Mouse (Mus musculus) gonadal fat pad, adult 2 months (tissue): ENCODE results near the gene Plekha7. TPM values are rescaled to one million over a fixed set of nuclear protein-coding genes. Genes with fewer than 3 reads are reported as not detected.
A peak's percentile ranks its signal among the peaks of the same experiment; 100 is the strongest.

Experiments
- DNase-seq: peaks from one replicate; pipeline ENCODE4 v3.0.0-alpha.2; 2012; ENCODE audit warnings: low read depth
- polyA plus RNA-seq: library from polyadenylated mRNA; depleted of rRNA; stranded (reverse); fragments of >200 nt; gene quantifications from 2 replicates; pipeline ENCODE4 v1.2.3, GENCODE M21; 2012

Gene Plekha7
- polyA plus RNA-seq, 1 experiment: 11.2 TPM

DNA sequence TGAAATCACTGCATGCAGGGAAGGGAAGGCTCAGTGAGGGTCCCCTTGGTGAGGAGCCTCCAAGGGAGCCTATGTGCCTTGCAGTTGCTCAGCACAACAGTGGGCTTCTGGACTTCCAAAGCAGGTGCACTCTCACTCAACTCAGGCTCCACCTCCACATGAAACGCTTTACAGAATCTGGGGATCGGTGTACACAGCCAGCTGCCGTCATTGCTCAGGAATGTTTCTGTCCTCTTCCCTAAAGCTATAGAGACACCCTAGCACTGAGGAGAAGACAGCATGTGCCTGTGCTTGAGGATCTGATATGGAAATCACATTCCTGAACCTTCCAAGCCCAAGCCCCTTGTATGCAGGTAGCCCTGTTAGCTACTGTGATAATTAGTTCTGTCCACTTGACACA lies 120.7 kb downstream of the Plekha7 start:
- no peak for DNase-seq

DNA sequence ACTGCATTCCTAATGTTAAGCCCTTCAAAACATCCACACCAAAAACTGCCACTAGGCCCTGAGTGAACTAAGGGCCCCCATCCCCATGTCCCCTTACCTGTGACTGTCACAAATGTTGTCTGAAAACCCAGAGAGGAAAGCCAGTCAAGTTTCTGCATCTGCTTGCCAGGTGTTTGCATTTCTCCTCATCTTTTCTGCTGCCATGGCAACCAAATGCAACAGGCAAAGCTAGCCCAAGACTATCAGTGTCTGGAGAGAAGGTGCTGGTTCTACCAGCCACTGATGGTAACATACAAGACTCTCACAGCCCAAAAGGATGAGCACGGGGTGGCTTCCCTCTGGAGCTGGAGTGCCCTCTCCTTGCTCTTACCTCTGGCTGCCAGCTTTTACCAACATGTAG lies 121.3 kb downstream of the Plekha7 start:
- DNase-seq: no peak

DNA sequence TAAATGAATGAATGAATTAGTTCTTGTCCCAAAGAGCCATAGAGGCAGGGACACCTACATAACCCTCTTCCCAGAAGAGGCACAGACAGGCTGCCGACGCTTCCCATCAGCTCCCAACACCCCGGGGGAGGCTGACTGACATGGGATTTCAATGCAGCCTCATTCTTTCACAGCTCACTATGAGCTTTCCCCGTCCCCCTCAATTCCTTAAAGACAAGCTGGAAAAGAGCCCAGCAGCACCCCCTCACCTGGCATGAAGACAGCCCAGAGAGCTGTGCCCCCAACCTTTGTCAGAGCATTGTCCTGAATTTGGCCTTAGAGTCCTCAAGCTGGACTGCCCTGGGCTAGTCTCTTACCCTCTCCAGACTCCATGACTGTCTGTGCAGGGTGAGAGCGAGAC lies 122.0 kb downstream of the Plekha7 start:
- DNase-seq: no peak

DNA sequence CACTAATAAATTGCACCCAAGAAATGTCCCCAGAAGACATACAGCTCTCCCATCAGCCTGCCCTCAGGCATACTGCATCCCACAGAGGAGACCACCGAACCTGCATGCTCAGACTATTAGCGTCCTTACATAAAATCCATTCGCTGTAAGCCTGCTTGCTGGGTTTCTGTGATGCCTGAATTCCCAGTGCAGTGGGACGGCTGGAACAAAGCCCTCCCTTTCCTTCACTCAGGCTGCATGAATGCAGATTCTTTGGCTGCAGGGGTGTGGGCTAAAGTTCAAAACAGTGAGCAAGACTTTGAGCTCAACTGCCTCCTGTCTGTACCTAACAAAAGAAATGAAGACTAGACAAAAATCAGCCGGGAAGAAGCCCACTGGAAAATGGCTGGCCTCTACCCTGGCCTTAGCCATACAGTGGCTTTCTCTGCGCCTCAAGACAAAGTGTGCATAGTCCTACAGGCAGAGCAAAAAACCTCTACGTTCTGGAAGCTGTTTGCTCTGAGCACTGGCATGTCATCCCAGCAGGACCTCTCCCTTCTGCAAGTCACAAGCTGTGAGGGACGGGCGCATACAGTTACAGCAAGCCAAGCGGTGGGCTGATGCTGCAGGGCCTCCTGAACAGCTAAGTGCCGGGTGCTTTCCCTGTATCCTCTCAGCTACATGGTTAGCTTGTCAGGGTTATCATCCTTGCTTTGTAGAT lies 123.7 kb downstream of the Plekha7 start:
- DNase-seq: no peak

DNA sequence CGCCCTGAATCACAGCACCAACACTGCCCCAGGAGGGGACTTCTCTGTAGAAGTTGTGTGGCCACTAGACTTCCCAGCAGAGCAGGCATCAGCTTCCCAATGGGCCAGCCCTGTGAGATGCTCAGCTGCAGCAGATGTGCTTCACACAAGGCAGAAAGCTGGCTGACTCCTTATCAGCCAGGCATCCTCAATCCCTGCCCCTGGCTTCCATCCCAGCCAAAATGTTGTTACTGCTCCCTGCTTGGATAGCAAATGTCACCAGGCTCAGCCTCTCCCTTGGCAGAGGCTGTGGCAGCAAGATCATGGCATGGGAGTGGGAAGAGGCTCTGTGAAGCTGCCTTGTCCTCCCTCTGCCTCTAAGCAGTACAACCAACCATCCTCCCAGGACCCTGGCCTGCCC lies 125.7 kb downstream of the Plekha7 start:
- DNase-seq: no peak

DNA sequence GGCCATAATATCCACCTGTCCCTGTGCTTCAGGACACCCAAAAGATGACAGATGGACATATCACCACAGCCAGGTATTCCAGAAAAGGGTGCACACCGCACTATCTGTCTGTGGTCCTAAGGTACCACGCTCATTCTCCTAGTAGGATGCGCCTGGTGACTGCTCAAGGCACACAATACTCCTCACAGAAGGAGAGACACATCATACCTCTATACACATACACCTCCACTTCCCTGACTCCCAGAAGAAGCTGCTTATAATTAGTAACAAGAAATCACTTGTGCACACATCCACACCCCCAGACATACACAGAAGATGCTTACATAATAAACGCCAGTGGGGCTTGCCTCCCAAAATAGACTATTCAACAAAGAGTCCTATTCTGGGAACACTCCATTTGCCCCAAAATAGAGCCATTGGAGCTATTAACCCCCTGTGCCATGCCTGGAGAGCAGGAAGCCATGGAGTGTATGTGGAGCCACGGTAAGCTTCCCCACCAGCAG lies 126.7 kb downstream of the Plekha7 start:
- DNase-seq: no peak

DNA sequence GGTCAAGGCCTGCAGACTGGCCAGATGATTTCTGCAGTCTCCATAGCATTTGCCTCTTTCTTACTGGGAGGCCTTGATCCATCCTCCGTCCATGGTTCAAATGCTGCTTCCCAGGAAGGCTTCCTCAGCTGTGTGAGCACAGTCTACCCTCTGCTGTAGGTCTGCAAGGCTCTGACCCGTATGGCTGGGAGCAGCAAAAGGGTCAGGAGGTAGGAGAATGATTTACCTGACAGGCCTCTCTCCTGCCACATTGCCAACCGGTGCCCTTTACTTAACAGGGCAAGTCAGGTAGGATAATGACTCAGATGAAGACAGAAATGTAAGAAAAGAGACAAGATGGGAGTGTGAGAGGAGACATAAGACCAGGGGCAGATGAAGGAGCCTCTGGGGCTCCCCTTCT lies 129.3 kb downstream of the Plekha7 start:
- DNase-seq: no peak

DNA sequence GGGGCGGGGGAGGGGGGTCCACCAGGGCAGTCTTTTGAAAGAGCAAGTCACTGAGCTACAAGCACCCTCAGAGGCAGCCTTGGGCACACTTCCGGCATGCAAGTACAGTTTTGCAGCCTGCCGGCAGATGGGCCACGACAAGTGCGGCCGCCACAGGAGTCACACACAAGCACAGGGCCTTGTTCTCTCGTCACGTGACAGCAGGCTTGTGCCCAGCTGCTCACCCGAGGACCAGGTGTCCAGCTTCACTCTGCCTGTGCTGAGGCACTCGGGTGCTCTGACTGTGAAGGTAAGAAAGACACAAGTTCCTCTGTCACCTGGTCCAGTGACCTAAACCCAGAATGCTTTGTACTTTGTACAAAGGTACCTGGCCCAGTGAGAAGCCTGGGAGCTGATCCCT lies 135.4 kb downstream of the Plekha7 start:
- no peak for DNase-seq

DNA sequence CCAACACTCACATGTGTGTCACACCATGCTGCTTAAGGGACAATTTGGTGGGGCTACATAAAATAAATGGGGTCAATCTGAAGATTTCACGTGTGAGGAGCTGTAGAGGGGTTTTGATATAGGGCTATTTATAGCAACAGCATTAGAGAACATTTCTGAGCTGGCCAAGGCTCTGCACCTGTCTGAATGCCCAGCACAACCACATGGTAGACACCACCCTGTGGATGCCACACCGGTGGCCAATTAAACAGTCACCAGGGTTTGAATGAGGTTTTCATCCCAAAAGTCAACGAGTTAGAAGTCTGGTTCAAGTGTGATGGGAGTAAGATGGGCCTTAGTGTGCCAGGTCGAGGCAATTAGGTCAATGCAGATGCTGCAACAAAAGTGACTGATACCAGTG lies 138.8 kb downstream of the Plekha7 start:
- no peak for DNase-seq

DNA sequence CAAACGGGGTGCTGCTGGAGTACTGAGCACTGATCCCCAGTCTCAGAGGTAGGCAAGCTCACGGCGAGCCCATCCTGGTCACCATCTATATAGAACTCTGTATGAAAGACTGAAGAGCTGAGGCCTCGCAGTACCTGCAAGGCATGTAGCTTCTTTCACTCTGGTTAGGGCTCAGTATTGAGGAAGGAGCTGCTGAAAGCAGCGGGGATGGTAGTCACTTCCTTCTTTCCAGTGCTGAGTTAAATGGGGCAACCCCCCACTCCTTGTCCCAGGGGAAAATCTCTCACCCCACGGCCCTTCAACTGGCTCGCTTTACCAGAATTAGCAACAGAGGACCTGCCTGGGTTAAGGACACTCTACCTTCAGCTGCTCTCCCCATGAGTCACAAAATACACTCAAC lies 140.0 kb downstream of the Plekha7 start:
- DNase-seq: no peak

DNA sequence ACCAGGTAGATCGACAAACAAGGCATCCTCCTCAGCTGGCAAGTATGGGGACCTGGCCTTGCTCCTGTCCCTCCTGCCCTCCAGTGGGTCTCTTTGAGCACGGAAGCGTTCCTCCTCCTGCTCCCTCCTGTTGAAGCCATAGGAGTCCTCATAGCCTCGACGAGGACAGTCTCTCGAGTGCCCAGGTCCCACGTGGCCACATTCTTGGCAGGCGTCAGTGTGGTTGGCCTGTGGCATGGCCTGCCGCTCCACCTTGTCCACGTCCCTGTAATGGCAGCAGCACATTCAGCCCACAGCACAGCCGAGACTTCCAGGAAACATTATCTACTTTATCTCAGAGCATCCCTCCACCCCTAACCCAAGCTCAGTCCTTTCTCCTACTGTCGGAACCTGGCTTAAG lies 143.9 kb downstream of the Plekha7 start:
- DNase-seq: no peak

DNA sequence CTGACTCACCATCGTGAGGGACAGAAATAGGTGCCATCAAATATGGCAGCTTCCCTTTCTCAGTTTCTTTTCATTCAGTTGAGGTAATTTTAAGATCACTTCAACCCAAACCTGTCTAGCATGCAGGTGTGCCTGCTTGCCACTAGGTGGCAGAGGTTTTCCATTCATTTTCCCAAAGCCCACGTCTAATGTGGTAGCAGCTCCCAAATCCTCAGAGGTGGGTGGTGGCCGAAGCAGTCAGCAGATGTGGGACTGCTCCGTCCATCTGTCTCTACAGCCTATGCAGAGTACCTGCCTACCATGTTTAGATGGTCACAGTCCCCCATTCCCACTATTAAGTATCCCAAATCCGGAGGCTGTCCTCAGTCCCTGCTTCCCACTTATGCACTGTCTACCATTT lies 146.6 kb downstream of the Plekha7 start:
- DNase-seq: no peak

DNA sequence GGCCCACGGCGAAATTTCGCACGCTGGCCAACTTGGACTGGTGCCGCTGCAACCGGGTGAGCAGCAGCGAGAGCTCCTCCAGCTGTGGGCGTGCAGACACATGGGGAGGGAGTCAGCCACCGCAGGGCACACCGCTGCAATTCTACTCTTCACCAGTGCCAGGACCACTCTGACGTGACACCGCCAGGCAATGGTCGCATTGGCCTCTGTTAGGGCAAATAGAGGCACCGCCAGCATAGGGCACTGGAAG lies 151.4 kb downstream of the Plekha7 start:
- peak; percentile 17 for DNase-seq

DNA sequence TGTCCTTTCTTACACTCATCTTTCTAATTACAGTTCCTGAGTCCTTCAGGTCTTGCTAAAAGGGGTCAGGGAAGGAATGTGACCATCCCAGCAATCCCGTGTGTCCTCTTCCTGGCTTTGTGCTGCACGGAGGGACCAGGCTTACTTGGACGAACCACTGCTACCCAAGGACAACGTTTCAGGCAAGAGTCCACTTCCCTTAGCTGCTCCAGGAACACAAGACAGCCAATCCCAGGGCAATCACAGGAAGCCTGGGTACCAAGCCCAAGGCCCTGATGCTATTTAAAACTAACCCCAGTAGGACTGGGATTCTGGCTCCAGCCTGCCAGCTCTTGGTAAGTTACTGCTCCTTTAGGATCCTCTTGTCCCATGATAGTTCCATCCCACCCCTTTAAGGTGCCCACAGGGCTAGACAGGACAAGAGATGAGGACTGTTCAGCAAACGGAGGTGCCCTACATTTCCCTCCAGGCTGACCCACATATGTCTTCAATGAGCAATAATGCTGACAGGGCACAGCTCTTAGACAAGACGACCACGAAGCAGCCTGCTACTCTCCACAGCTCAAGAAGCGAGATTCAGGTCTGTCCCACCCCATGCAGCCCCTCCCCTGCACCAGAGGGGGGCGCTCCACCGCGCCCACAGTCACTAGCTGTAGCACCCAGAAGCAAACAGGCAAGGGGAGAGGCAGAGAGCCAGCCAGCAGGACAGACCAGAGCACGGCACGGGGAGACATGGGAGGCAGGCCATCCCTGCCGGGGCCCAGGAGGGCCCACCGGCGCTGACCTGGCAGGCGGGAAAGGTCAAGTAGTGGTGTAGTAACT lies 151.9 kb downstream of the Plekha7 start:
- no peak for DNase-seq

DNA sequence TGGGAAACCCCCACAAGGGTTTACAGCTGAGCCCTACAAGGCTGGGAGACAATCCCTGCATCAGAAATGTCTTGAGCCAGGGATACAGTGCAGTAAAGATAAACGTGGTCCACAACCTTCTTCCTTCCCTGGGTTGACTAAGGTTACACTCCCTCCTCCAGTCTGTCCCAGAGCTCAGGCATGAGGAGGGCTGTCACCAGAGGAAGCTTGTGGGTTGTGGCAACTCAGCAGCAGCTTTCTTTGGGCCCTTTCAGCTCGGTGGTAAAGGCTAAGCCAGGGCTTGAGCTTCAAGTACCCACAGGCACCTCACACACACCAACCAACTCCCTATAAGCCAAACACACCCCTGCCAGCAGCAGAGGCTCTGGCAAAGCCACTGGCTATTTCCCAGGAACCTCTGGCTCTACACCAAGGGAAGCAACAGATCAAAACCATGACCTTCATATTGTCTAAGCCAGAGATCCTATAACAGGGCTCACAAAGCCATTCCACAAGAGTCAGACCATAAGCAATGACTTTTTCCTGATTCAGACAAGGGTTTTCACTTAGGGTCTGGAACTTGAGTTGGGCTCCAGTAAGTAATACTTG lies 154.3 kb downstream of the Plekha7 start:
- DNase-seq: no peak

DNA sequence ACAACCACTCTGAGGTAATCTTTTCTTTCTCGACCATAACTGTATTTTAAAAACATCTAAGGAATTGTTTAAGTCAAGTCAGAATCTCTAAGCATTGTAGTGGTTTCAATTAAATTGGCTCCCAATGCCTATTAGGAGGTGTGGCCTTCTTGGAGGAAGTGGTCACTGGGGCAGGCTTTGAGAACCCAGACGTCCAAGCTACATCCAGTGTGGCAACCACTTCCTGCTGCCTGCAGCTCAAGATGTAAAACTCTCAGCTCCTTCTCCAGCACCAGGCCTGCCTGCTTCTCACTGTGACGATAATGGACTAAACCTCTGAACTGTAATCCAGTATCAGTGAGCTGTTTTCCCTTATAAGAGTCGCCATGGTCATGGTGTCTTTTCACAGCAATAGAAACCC lies 158.6 kb downstream of the Plekha7 start:
- DNase-seq: no peak

DNA sequence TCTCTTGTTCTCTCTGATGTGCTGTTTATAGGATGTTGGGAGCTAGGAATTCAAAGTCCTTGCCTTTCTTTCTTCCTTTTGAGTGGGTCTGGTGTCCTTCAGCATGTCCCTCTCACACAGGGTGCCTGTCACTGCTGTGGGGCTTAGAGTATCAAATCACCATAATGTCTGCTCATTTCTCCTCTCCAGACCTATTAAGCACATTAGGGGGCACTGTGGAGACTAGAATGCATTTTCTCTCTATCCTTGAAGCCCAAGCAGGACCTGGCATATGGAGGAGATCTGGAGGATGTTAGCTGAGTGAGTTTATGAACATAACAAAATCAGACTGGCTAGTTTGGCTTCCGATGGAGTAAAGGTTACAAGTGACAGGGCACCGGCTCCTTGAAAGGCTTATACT lies 161.1 kb downstream of the Plekha7 start:
- DNase-seq: no peak

DNA sequence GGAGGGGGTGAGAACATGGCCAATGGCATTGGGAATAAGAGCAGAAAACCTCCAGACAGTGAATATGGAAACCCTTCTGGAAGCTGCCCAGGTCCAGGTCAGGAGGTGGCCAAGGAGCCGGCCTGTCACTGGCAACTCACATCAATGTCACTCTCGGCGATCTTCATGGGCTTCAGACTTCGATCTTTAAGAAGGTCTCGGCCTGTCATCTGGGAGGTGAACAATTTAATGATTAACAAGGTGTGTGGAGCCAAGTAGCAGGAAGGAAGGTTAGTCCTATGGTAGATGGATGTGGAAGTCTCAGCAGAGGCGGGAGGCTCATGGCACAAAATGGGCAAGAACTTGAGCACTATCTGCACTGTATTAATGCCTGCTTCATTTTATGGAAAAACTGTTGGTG lies 163.1 kb downstream of the Plekha7 start:
- no peak for DNase-seq

DNA sequence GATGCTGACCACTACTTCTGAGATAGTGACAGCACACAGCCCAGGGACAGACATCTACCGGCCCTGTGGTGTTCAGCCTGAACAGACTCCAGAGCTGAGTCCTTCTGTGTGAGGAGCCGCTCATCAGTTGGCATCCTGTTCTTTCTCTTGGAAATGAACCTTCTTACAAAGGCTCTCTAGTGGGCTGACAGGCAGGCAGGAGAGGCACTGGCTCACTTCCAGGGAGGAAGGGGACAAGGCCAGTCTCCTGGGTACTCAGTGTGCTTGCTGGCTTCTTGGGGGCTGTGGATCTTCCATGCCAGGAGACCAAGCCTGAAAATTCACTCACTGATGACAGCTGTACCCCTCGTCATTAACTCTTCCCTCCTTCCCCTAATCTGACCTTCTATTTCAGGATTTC lies 170.5 kb downstream of the Plekha7 start:
- DNase-seq: no peak

DNA sequence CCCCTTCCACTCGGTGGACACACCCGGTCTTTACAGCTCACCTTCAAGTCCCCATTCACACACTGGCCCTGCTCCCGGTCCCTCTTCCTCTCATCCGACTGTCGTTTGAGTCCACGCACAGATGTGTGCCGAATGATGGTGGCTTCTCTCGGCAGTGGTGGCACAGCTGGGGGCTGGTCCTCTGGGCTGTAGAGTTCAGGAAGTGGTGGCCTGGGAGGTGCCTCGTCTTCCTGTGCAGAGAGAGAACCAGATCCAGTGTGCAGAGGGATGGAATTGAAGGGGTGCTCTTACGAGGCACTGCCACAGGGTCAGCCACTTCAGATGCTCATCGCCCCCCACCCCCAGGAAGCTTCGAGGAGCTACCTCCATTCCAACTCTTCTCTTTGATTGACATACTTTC lies 171.0 kb downstream of the Plekha7 start:
- no peak for DNase-seq

DNA sequence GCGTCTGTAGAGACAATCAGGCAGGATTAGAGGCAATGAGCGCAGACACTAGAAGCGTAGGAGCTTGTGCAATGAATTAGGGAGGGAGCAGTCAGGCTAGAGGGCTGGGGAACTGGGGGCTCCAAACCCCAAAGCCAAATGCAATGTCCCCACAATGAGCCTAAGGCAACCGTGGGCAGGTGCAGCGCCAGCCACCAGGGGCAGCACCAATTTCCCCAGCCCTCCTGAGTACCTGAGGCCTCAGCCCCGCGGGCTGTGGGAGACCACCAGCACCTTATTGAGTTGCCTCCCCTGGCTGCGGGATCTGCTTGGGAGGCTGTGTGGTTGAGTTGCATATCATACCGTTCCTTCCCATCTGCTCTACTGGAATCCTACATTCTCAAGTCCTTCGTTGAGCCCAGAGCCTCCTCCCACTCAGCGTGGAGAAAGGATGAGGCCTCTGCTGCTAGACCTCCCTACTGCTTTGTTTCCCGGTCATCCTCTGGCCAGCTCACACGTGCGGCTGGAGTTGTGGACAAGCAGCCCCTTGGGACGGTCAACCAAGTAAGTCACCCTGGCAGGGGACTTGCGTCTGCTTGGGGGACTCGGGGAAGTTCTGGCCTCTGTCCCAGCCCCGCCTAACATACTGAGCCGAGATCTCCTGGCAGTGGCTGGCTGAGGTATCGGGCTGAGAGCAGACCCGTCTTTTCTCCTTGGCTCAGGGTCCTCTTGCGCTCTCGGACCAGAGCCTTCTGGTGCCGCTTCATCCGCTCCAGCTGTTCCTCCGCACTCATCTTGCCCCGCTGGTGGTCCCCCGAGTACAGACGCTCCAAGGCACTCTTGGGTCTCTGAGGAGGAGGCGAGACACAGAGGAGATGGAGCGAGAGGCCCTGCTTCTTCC lies 173.5 kb downstream of the Plekha7 start:
- no peak for DNase-seq

DNA sequence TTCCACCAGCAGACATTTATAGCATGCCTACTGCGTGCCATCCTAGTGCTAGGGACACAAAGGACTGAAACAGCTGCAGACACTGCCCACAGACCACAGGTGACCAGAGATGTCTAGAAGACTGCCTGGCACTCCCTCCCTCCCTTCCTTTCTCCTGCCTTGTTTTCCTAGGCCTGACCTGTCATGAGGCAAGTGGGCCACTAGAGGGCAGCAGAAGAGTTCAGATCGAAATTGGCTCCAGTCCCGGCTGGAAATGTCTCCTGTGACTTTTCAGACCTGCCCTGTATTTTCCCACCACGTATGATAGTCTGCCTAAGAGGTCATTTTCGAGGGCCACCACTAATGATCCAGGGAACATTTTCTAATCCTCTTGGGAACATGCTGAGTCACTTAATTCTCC lies 176.1 kb downstream of the Plekha7 start:
- peak; percentile 26 for DNase-seq
